Mouse (Mus musculus) embryonic stem cell, embryonic (primary cell): Measurements from ENCODE around the gene Sun5.
"Not testable (repeated sequence)": the region's sequence is repeated elsewhere in the genome, so short reads cannot be mapped to it uniquely, and the experiment has no call there.

Experiments
- CTCF ChIA-PET, 4 experiments: fragments of 300-600 bp in 2 of 4; fragments of 350-600 bp in 2 of 4; sonication (Branson Sonifier 250); formaldehyde crosslinking; loops; one replicate each; lab custom pipeline; 2022; ENCODE audit warnings: inconsistent platforms in 2 of 4; lab: Charles Lee
- POLR2A ChIA-PET, 4 experiments: fragments of 300-600 bp in 2 of 4; fragments of 350-600 bp in 2 of 4; sonication (Branson Sonifier 250); formaldehyde crosslinking; loops; one replicate each; lab custom pipeline; 2022; ENCODE audit warnings: antibody characterized with exemption in 4 of 4, inconsistent platforms in 1 of 4; lab: Charles Lee

The Sun5 gene

DNA sequence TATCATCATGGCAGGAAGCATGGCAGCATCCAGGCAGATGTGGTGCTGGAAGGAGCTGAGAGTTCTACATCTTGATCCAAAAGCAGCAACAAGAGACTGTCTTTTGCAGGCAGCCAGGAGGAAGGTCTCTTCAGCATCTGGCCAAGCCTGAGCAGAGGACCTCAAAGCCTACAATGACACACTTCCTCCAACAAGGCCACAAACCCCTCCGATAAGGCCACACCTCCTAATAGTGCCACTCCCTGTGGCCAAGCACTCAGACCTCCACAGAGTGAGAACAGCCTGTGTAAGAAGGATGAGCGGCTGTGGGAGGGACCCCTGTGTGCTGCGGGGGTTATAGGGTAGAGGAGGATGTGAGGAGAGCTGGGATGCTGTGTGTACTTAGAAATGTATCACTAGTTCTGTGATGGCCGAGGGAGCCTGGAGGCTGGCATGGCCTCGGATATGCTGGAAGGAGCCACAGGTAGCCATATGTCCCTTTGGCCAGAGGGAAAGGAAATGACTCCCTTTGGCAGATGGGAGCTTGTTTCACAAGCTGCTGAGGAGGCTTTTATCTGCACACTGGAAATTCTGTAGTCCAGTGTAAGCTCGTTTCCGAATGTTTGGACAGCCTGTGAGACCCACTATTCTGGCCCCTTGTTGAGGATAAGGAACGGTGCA lies 43.6 kb downstream of the Sun5 start:
- ChIA-PET CTCF (interaction anchor here in 2 of 4 experiments (1.0 to 1.3 kb wide), 2 partner anchors 20 kb away, joined by 3 to 6 read pairs; no protein-coding TSS in a partner anchor), POLR2A (interaction anchor here in 1 of 4 experiments (1.4 kb wide), 1 partner anchor 12 kb away, joined by 4 read pairs; no protein-coding TSS in a partner anchor)

DNA sequence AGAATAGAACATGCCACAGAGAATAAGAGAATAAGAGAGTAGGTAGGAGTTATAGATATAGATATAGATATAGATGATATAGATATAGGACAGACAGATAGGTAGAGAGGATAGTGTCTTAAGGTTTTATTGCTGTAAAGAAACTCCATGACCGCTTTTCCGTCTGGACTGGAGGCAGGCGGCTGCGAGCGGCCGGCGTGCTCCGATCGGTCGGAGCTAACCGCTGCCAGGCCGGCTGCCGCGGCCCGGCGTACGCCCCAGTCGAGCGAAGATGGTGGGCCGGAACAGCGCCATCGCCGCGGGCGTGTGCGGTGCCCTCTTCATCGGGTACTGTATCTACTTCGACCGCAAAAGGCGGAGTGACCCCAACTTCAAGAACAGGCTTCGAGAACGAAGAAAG lies 45.0 kb downstream of the Sun5 start:
- POLR2A ChIA-PET, result interaction anchor here in 1 of 4 experiments (0.7 kb wide), 1 partner anchor 17 kb away, joined by 3 read pairs; no protein-coding TSS in a partner anchor
- CTCF ChIA-PET, result not testable (repeated sequence)

DNA sequence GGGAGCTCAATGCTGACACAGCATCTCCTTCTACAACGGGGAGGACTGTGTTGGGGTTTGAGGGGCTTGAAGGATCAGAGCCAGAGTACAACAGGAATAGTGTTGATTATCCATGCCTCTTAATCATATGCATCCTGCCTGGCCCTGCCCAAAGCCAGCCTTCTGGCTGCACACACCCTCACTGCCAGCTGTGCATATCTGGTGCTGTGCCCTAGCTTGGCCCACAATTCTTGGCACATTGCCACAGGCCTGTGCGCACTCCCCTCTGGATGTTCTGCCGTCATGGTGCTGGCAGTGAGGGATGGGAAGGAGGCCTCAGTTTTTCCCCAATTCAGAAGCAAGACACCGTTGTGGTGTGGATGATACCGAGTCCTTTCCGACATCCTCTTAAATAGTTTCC lies 46.3 kb downstream of the Sun5 start:
- CTCF ChIA-PET, result interaction anchor here in 2 of 4 experiments (0.6 to 1.6 kb wide), 2 partner anchors 130 to 210 kb away, joined by 3 read pairs; no protein-coding TSS in a partner anchor
- POLR2A ChIA-PET, result interaction anchor here in 1 of 4 experiments (0.6 kb wide), 2 partner anchors 172 to 1757 kb away, joined by 7 to 16 read pairs; no protein-coding TSS in a partner anchor

DNA sequence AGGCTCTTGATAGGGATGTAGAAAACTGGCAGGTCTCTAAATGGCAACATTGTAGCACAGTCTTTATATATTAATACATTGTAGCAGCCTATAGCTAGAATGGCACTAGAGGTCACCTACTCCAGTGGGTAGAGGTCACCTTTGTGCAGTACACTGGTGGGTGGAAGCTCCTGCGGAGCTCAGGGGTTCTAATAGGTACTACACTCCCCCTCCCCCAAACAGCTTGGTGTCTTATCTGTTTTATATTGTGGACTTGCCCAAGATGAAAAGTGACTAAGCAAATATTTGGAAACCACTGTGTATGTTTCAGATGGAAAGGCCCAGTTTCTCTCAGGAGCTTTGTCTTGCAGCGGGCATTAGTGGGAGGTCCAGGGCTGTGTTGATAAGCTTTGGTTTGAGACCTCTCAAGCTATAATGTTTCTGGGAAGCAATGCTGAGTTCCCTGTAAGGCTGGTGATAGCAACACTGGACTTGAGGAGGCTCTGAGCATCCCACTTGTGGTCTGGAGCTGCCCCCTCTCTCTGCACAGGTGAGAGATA lies 48.8 kb downstream of the Sun5 start:
- ChIA-PET CTCF (interaction anchor here in 2 of 4 experiments (1.2 to 1.4 kb wide), 2 partner anchors 15 kb away, joined by 3 to 4 read pairs; no protein-coding TSS in a partner anchor), POLR2A (interaction anchor here in 1 of 4 experiments (0.6 to 1.1 kb wide), 3 partner anchors 78 to 163 kb away, joined by 3 to 5 read pairs (median 3); no protein-coding TSS in a partner anchor)

DNA sequence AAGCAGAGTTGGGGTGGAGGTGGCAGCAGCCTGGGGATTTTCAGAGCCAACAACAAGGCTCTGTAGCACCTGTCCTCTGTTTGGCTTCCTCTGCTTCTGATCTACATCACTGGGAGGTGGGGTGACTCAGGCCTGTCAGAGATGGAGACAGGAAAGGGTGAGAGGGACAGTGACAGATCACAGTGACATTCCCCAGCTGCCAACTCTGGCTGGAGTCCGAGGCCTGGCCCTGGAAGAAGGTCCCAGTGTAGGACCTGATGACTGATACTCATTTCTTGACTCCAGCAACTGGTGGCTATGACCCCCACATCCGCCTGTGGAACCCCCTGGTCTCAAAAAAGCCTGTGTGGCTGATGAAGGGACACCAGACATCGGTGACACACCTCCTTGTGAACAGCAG lies 61.0 kb downstream of the Sun5 start:
- ChIA-PET POLR2A (interaction anchor here in 2 of 4 experiments (0.6 to 1.5 kb wide), 3 partner anchors 15 to 299 kb away, joined by 3 read pairs; no protein-coding TSS in a partner anchor), CTCF (interaction anchor here in 2 of 4 experiments (0.7 to 2.0 kb wide), 2 partner anchors 15 to 144 kb away, joined by 3 to 4 read pairs; no protein-coding TSS in a partner anchor)

DNA sequence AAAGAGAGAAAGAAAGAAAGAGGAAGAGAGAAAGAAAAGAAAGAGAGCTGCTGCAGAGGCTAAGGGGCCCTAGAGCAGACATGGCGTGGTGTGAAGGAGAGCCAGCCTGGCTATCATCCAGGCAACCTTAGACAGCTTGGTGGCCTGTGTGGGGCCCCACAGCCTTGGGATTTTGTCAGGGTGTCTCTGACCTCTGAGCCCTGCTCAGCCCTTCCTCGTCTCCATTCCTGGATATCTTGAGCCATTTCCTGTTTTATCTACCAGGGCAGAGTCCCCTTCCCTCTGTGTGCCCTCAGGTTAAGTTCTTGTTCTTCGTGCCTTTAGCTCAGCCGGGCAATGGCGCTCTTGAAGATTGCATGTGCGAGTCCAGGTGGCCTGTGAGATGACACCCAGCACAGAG lies 62.0 kb downstream of the Sun5 start:
- ChIA-PET POLR2A (no interaction called here), CTCF (interaction anchor here in 2 of 4 experiments (0.5 to 2.0 kb wide), 4 partner anchors 122 to 1915 kb away, joined by 3 to 12 read pairs (median 8); no protein-coding TSS in a partner anchor)

DNA sequence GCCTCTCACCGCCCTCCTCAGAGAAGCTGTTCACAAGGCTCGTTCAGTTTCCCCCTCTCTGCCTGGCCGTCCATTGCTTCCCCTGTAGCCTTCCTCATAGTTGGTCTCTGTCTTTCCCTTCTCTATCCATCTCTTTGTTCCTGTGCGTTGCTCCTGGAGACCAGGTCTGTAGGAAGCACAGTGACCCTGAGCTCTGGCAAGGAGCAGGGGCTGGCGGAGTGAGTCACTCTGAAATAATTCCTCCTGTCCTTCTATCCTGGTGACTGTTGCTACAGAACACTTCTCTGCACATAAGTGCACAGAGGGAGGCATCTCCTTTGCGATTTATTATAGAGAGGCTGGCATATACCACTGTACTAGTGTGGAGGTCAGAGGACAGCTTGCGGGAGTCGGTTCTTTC lies 62.7 kb downstream of the Sun5 start:
- POLR2A ChIA-PET, result interaction anchor here in 3 of 4 experiments (0.6 to 1.5 kb wide), 6 partner anchors 8 to 1121 kb away, joined by 3 to 5 read pairs (median 3); partner anchors contain the start of gene Mapre1 (in 1 of the 3)
- CTCF ChIA-PET, result interaction anchor here (0.6 to 2.7 kb wide), 42 partner anchors 8 to 514 kb away, joined by 3 to 16 read pairs (median 4); no protein-coding TSS in a partner anchor

DNA sequence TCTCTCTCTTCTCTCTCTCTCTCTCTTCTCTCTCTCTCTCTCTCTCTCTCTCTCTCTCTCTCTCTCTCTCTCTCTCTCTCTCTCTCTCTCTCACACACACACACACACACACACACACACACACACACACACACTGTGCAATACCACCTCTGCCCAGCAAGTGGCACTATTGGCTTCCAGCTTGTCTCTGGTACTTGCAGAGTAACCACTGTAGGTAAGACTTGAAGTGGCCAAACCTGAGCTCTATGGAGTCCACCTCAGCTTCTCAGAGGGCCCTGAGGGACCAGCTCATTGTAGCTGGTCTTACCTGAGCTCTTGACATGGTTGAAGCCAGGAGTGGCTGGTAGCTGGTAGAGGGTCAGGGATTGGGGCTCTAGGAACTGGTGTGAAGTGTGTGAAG lies 63.4 kb downstream of the Sun5 start:
- CTCF ChIA-PET, result interaction anchor here (0.6 to 2.7 kb wide), 65 partner anchors 9 to 850 kb away, joined by 3 to 16 read pairs (median 4); partner anchors contain the start of genes Dnmt3c (in 1 of the 4) and Efcab8 (in 1 of the 4)

More for the DNA sequence above, 63.4 kb downstream of the Sun5 start:
- POLR2A ChIA-PET, result interaction anchor here in 3 of 4 experiments (0.7 to 1.5 kb wide), 6 partner anchors 9 to 555 kb away, joined by 3 to 5 read pairs (median 3); partner anchors contain the start of gene Mapre1 (in 2 of the 3)
